Mouse (Mus musculus) thymus, postnatal 0 days (tissue): ENCODE measurements around the gene Astn2. TPM values are rescaled to one million over a fixed set of nuclear protein-coding genes. Genes with fewer than 3 reads are reported as not detected.

Experiments used
- DNase-seq: peaks from one replicate; pipeline ENCODE4 v3.0.0-alpha.2; 2015; ENCODE audit warnings: low spot score
- polyA plus RNA-seq: library from polyadenylated mRNA; unstranded; fragments of >200 nt; fragmentation: Nextera tagmentation; extraction: Ambion mirVana; gene quantifications from 2 replicates; pipeline ENCODE4 v1.2.1, GENCODE M21; 2015

The Astn2 gene
- polyA plus RNA-seq, 1 experiment from 2014 or later: 0.20 TPM

DNA sequence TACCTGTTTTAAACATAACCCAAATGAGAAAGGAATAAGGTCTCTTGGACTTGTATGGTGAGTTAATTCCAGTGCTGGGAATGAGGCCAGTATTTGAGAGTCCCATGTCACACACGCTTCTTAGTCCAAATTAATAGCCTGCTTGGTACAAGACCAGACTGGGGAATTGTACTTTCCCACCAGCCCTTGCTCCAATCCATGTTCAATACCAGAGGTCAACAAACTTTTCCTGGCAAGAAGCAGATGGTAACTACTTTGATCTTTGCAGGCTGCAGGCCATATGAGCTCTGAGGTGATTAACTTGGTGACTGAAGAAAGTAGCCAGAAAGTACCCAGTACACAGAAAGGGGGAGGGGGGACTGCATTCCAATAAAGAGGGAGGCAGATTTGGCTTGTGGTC is 91.7 kb downstream of the Astn2 start:
- DNase-seq: no peak

DNA sequence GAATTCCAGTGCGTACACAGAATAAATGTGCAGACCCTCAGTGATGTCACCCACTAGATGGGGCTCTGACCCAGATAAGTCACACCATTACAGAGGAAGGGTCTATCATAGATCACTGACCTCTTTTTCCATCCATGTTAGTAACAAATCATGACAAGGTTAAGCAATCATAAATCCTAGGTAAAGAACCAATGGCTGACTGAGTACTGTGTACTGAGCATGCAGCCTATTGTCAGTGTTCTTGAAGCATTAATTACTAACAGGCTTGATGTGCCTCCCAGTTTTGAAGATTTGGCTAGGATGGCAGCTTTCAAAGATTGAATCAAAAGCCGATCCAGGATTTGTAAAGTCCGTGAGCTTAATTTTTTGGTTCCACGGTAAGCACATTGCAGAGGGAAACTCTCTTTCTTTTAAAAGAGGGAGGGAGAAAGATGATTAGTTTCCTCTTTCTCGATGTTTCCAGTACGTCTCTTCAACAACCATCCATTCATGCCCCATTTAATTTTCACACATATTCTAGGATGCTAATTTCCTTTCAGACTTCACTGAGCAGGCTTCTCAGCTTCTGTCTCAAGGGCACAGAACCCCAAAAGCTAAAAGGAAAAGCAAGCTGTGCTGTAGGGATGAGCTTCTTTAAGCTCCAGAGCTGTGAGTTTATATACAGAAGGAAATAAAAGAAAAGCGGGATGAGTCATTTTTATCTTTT is 93.9 kb downstream of the Astn2 start:
- no peak for DNase-seq

DNA sequence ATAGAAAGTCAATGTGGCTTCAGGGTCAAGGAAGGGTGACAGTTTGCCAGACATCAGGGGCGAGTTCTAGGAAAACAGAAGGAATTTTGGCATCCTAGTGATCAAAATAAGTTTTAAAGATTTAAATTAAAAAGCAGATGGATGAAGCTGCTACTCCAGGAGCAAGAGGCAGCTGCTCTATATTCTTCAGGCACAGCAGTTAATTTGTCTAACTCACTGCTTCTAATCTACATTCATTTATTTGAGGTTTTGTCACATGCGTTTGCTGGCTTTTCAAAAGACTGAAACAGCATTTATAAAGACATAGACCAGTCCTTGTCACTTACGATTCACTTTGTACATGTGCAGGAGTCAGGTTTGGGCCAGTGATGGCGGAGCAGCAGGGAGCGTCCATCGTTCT is 98.0 kb downstream of the Astn2 start:
- DNase-seq: no peak

DNA sequence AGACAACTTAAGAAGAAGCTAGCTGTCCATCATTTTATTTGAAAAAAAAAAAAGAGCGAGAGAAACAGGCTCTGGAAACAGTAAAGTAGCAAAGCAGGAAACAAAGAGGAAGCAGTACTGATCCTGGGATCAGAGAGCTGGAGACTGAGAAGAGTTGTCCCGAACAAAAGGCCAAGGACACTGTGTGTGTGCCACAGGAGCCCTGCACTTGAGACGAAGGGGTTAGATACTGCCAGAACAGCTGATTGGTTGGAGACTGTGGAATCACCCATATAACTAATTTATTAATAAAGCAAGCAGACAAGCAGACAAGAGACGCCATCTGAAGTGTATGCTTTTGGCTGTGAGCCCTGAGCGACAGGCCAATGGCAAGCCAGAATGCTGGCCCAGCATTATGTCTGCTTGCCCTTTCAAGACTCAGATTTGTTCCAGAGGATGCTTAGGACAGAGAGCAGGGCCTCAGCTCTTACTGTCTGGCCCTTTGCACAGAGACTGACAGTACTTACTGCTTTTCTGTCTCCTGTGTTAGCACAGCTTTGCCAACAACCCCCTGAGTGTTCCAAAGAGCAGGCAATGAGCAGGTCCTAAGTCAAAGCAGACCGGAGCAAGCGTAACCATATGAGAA is 101.6 kb downstream of the Astn2 start:
- no peak for DNase-seq

DNA sequence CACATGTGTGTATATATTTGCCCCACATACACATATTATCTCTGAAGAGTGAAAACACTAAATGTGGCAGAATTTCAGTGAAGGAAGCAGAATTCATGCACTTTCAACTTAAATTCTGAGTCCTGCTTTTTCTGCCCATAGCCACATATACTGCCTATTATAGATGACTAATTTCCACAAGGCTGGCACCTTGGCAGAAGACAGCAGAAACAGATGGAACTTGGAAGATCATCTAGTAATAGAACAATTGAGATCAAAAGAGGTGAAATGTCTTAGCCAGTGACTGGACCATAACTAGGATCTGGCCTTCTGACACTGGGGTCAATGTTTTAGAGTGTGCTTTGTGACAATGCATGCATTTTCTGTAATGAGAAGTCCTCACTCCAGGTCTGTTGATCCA is 119.4 kb downstream of the Astn2 start:
- DNase-seq: no peak

DNA sequence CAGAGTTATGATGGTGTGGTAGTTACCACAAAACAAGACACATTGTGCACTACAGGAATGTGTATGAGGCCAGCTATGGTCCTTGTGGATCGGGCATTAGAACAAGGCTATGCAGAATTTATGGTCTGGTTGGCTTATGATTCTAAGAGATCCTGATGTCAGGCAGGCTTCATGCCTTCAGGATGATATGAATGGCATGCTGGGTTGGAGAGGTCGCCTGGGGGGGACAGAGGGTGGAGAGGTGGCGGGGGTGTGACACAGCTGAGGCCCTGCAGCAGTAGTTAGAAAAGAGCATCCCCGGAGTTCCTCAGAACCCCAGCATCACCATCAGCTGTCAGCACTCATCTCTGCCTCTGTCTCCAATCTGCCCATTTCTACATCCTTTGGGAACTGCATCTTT is 128.3 kb downstream of the Astn2 start:
- DNase-seq: no peak

DNA sequence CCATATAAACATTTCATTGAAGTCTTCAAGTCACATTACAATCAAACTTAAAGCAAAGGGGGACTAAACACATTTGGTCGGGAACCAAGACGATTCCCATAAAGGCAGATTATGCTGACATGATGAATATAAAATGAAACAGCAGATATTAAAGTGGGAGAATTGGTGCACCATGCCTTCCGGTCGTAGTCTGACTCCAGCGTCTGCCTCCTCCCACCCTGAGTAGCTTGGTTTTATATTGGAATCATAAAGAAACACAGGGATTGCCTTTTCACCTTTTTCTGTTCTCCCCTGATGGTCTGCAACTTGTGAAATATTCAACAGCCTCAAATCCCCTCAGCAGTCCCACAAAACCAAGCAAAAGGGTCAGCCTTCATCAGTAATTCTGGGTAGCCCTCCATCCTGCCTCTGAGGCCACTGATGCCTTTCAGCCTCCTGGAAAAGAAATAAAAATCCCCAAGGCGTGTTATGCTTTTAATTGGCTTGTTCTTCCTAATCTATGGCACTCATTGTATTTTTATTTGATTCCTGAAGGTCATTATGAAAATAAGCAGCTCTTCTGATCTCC is 132.8 kb downstream of the Astn2 start:
- DNase-seq: no peak

DNA sequence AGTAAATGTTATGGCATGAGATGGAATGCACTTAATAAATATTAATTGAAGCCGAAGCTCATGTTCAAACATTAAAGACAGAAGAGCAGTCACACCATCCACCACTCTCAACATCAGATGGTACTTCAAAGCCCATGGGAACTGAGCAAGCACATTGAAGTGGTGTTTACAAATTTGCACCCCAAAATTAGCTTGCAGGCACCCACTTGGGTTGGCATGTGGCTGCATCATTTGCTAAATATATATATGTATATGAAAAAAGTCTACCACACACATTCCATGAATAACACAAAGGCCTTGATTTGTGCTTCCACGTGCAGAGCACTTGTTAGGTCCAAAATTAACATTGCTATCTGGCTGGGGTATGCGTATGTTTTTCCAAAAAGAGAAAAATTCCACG is 140.4 kb downstream of the Astn2 start:
- no peak for DNase-seq

DNA sequence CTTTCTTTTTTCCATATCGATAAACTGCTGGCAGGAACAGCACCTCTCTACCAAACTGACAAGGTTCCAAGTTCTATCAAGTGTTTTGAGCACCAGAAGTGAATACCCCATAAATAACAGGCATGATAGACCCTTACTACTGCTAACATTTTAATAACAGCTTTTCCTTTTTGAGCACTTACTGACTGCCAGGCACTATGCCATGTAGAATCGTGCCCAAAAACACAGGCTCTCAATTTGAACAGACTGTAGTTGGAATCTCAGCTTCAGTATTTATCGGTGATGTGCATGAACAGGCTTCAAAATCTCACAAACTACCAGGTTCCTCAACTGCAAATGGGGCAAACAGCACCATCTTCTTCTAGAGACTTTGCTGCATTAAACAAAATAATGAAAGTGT is 143.1 kb downstream of the Astn2 start:
- no peak for DNase-seq

DNA sequence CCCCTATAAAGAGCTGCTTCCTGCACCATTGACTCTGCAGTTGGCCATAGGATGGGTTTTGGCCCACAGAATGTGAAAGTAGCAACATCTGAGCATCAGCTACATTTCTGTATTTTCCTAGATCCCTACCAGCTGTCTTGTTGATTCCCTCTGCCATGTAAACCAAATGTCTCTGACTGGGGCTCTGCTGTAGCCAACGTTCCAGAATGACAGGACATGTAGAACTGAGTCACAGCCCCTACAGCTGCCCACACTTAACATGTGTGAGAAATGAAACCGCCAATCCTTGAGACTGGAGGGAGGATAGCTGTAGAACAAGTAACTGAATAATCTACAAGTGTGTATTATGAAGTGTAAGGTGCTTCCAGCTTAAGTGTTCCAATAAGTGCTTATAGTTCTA is 145.5 kb downstream of the Astn2 start:
- DNase-seq: no peak

DNA sequence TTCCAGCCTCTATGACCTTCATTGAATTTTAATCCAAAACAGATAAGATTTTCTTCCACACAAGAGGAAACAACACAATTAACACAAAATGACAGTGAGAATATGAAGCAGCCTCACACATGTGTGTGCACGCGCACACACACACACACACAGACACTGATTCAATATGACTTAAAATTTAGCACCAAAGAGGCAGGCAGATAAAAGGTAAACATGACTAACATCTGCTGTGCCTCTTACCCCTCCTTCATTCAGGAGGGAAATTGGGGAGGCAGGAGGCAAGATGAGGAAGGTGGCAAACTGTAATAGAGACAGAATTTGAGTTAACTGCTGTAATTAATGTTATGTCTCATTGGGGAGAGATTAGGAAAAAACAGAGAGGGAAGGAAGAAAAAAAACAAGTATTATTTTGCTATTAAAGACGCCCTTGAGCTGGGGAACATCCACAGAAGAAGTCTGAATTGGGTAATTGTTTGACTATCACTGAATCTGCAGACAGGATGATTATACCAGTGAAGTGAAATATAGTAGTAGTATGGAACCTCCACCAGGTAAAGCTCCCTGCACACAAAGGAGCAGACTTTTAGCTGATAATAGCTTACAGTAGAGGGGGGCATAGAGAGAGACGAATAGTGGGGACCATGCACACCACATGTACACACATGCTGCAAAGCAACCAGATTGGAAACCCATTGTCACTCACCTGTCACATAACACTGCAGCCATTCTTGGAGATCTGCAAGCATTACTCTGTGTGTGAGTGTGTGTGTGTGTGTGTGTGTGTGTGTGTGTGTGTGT is 149.5 kb downstream of the Astn2 start:
- no peak for DNase-seq

DNA sequence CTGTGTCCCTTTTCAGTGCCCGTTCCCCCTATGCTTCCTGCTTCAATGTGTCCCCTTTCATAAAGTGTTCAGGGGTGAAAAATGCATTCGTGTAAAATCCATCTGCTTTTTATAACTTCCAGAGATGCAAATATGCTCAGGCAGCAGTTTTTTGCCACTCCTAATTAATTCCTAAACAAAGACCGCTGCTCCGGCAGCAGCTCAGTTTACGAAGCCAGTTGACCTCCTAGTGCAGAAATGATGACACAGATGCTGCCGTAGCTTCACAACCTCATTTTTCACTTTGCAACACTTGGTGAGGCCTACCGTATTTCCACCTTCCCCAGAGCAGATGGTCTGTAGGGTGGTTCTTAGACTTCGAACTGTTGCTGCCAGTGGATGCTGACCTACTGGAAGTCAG is 155.9 kb downstream of the Astn2 start:
- DNase-seq: no peak

DNA sequence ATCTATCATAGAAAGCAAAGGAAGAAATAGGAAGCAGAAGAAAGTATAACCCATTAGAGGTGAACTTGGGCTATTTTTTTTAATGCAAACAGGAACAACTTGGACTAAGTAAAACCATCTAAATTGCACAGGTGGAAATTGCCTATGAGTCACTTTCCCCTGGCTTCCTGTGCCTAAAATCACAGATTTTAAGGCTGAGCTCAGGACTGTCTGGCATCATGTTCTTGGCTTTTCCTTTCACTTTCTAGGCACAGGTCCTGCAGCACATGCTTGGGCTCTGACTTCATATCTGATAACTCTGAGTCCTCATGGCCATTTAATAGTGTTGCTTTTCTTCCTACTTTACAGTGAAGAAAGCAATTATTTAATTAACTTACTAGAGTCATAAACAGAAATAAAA is 161.7 kb downstream of the Astn2 start:
- DNase-seq: no peak

DNA sequence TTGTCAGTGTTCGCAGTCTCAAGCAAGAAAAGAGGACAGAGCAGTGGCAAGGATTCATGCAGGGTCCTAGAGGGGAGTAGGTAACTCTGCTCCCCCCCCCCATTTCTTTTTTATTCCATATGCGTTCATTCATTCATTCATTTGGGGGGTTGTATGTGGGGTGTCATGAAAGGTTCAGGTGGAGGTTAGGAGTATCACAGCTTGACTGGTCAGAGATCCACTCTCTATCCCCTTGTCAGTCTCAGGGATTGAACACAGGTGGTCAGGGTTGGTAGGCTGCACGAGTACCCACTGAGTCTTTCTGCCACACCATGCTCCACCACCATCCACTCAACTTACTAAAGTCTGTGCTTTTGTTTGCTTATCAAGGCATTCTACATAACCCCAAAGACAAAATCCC is 171.6 kb downstream of the Astn2 start:
- no peak for DNase-seq

DNA sequence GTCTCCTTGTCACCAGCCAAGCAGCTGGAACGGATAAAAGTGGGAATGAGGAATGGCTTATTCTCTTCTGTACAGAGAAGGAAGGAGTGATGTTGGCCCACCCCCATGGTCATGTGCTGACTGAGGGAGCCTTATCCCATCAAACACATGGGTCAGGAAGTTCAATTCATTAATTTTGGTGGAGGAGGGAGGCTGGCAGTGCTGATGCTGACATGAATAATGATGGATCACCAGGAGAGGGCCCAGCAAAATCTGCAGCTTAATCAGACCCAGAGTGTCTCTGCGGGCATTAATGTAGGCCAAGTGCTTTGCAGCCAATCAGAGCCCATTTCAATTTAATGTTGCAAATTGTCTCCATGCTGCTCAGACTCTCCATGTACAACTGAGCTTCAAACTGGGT is 172.1 kb downstream of the Astn2 start:
- DNase-seq: no peak

DNA sequence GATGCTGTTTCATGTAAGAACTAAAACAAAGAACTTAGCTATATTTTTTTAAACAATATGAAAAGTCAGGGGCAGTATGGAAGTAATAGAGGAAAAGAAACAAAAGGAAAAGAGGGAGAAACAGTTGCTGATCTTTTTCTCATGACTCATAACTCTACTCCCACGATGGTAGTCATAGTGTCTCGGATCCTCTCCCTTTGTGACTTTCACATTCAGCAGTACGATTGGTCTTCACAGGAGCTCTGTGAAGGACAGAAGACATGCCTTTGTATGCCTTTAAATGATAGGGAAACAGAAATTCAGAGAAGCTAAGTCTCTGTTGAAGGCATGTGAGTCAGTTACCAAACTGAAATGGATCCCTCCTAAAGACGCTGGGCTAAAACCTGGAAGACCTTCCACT is 173.7 kb downstream of the Astn2 start:
- DNase-seq: no peak

DNA sequence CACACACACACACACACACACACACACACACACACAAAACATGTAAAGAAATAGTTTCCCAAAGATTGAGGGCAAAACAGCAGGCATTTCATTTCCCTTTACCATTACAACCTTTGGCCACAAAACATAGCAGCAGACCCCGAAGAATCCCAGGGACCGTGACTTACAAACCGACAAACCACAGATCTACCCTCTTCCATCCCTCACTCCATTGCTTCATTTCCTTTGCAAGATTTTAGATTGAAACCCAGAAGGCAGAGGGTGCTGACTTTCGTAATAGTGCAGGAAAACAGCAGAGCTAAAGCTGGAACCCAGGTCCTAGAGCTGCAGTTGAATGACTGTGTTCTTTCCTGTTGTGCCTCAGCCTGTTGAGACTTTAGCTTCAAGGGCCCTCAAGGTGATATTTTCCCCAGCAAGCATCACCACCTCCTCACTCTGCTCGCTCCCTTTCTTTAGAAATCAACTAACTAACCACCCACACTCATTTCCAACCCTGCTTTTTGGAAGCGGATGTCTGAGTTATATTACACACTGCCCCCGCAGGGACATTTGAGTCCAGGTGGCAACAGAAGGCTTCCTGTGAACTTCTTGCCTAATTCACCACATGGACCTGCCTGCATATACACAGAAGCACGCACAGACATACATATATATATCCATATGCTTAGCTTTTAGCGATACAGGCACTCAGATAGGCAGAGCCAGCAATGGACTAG is 181.7 kb downstream of the Astn2 start:
- no peak for DNase-seq

DNA sequence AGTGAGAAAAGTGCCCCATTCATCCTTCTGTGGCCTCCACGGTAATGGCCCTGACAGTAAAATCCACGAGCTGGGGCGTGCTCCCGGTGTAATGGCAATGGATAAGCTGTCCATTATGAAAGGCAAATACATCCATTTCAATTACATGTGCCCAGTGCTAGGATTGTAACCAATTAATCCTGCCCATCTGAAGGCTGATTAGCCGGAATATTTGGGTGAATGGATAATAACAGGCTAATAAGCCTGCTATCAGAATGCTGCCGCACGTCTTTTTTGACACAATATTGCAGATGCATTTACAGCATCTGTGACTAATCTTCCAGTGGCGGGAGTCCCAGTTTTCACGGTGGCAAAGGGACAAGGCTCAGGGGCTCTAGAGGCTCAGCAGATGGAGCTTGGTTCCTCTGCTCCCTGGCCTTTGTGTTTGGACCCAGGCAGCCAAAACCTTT is 189.2 kb downstream of the Astn2 start:
- DNase-seq: no peak

DNA sequence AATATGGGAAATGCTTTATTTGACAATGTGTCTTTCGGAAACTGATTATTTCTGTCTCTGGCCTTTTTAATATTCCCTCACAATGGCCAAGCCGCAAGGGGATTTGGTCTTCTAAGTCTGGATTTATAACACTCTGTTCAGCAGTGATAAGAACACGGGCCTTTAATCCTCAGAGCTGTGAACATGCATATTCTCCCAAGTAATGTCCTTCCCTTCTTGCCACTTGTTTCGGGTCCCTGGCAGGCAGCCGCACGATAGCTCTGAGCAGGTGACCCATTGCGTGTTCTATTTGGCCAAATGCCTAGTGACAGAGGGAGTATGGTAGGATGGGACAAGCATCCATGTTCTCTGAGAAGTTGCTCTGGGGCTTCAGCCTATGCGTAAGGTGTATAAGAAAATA is 214.8 kb downstream of the Astn2 start:
- no peak for DNase-seq

DNA sequence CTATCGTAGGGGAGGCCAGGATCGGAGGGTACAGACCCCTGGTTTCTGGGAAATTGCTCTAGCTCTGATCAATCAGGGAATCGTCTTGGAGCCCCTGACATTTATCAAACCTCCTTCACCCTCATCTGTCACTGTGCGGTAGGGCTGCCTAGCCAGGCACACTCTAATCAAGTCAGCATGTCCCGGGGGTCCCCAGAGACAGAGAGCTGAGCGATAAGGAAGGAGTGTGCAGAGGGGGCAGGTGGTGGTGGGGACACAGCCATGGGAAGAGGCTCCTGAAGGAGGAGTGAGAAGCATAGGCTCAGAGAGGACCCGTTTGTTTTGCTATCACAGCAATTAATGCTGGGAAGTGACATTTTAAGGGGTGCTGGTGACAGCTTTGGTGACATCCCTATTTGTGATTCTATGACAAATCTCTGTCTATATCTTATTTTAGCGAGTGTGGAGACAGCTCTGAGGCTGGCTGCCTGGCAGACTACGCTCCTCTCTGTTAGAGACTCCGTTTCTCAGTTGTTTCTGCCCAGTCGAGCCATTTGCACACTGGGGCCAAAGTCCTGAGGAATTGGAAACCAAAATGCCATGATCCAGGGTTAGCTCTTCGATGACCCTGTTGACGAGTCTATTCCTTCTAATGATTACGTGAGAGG is 228.4 kb downstream of the Astn2 start:
- DNase-seq: no peak

DNA sequence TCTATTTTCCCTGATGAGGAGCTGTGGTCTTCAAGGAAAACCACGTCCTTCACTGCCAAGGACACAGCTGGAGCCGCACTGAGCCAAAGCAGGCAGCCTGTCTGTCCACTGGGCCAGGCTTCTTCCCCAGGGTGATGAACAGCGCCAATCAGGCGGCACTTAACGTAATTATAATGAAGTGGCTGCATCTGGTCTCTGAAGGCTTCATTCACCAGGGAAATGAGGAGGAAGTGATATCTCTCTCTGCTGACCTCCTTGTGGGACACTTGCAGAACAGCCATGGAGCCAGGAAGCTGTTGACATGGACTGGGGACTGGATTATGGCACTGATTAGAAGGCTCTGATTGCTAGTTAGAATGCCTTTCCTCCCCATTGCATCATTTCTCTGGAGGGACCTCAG is 232.8 kb downstream of the Astn2 start:
- DNase-seq: no peak
